35 mouse cellular contexts compared by ENCODE assay signal in the genomic region with DNA sequence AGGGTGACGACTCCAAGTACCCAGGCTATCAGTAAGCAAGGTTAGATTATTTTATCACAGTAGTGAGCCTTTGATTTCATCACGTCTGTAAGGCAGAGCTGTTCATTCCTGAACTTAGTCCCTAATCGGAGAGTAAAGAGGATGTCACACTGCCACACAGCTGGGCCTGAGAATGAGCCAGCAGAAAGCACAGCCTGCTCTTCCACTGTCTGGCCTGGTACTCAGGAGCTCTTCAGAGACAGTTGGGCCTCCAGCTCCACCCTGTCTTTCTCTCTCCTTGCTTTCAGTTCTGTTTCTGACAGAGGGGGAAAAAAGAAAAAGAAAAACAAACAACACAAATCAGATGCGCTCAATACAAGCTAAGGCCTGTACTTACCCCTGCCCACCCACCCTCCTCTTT. TPM values are rescaled to one million over a fixed set of nuclear protein-coding genes. Genes with fewer than 3 reads are reported as not detected.
DNase-seq lines count a peak whose midpoint lies in the region; ATAC-seq and TF ChIP-seq lines count a peak whose summit lies in the region.
"Had no signal": no experiment of that assay in that cellular context is flagged by ENCODE, and none has a peak within 500 bp of the region (broad histone marks: within the 10 kb centered on the region; RNA-seq: fewer than 3 reads in every experiment).

No protein-coding gene starts in this region.

- TF ChIP-seq CTCF in small intestine, adult 2 months (IDR thresholded peaks at IDR 0.05; ENCODE audit: extremely low read depth, insufficient read length, insufficient replicate concordance, low read depth, low read length), result no peak
- TF ChIP-seq CTCF in left cerebral cortex, adult 2 months (IDR thresholded peaks at IDR 0.05), result no peak

- TF ChIP-seq POLR2A in small intestine, adult 2 months (IDR thresholded peaks at IDR 0.05; ENCODE audit: low read depth, low read length), result no peak

- H3K9ac ChIP-seq in intestine, embryonic 16.5 days (ENCODE audit: low read depth, low read length), result no peak overlapping the region
- H3K9ac ChIP-seq in intestine, embryonic 15.5 days, result no peak overlapping the region
- H3K9ac ChIP-seq: embryonic facial prominence, embryonic 13.5 days; forebrain, embryonic 12.5 days; forebrain, embryonic 15.5 days; heart, embryonic 13.5 days; hindbrain, embryonic 14.5 days had no signal

- no peak overlapping the region for H3K4me3 ChIP-seq in intestine, embryonic 16.5 days (ENCODE audit: low read length)
- H3K4me3 ChIP-seq in intestine, embryonic 15.5 days (replicated peaks), result no peak overlapping the region
- H3K4me3 ChIP-seq in small intestine, adult 2 months (ENCODE audit: low read depth, low read length), result no peak overlapping the region
- no peak overlapping the region for H3K4me3 ChIP-seq in left cerebral cortex, adult 2 months
- H3K4me3 ChIP-seq: embryonic facial prominence, embryonic 10.5 days; embryonic facial prominence, embryonic 13.5 days; erythroblast, embryonic 14.5 days; forebrain, embryonic 12.5 days; forebrain, embryonic 15.5 days; heart, adult 2 months; heart, embryonic 10.5 days; heart, embryonic 13.5 days had no signal

- peaks cover 12% of the 10 kb centered on the region for H3K4me1 ChIP-seq in intestine, embryonic 16.5 days (ENCODE audit: control insufficient read depth, insufficient read depth, low read length)
- peaks cover 13% of the 10 kb centered on the region for H3K4me1 ChIP-seq in intestine, embryonic 15.5 days (replicated peaks)
- H3K4me1 ChIP-seq in small intestine, adult 2 months (ENCODE audit: control insufficient read depth, insufficient read depth, insufficient read length, low read length), result peaks cover 24% of the 10 kb centered on the region

- WGBS in intestine, embryonic 16.5 days, result 62% methylated on average over 4 of the region's 4 CpGs
- 73% methylated on average over 4 of the region's 4 CpGs for WGBS in intestine, embryonic 15.5 days
- WGBS in small intestine, adult 2 months, result 39% methylated on average over 4 of the region's 4 CpGs

- peak; percentile 45; the same call in 1 of the 2 replicates for ATAC-seq in intestine, embryonic 16.5 days
- no peak for ATAC-seq in intestine, embryonic 15.5 days
- ATAC-seq in megakaryocyte, adult 5-6 weeks (ENCODE audit: poor library complexity, severe bottlenecking), result peak; percentile 55; the same call in 1 of the 2 replicates
- ATAC-seq: CD4-positive, CD25-positive, alpha-beta regulatory T cell, adult 4 months; forebrain, embryonic 15.5 days; hindbrain, postnatal 0 days; inflammation-experienced regulatory T-cells, adult 6 months had no signal

- intact Hi-C loops in left cerebral cortex, adult 2 months (cut with DNase I), result no loop called here

- no peak overlapping the region for H3K27ac ChIP-seq in intestine, embryonic 16.5 days (ENCODE audit: low read length)
- no peak overlapping the region for H3K27ac ChIP-seq in intestine, embryonic 15.5 days
- H3K27ac ChIP-seq in small intestine, adult 2 months (ENCODE audit: insufficient read depth, low read depth, low read length), result peak overlapping the region; percentile 89
- no peak overlapping the region for H3K27ac ChIP-seq in left cerebral cortex, adult 2 months
- H3K27ac ChIP-seq: embryonic facial prominence, embryonic 10.5 days; embryonic facial prominence, embryonic 13.5 days; forebrain, embryonic 12.5 days; forebrain, embryonic 15.5 days; heart, adult 2 months; heart, embryonic 10.5 days; heart, embryonic 13.5 days; hindbrain, embryonic 14.5 days; hindbrain, postnatal 0 days had no signal

- H3K27me3 ChIP-seq in intestine, embryonic 16.5 days (replicated peaks; ENCODE audit: control insufficient read depth, insufficient read depth, low read length), result peaks cover 14% of the 10 kb centered on the region
- H3K27me3 ChIP-seq in intestine, embryonic 15.5 days (replicated peaks), result peaks cover 30% of the 10 kb centered on the region
- H3K27me3 ChIP-seq in small intestine, adult 2 months (ENCODE audit: control insufficient read depth, insufficient read depth, low read length), result no peaks in the 10 kb centered on the region

- no peak overlapping the region for H3K4me2 ChIP-seq in intestine, embryonic 16.5 days (ENCODE audit: low read depth, low read length)
- H3K4me2 ChIP-seq in intestine, embryonic 15.5 days (replicated peaks), result no peak overlapping the region
- H3K4me2 ChIP-seq: embryonic facial prominence, embryonic 13.5 days; forebrain, embryonic 12.5 days; forebrain, embryonic 15.5 days; heart, embryonic 13.5 days; hindbrain, embryonic 14.5 days had no signal

- no peaks in the 10 kb centered on the region for H3K36me3 ChIP-seq in intestine, embryonic 16.5 days (ENCODE audit: control insufficient read depth, insufficient read depth, low read length)
- no peaks in the 10 kb centered on the region for H3K36me3 ChIP-seq in intestine, embryonic 15.5 days
- H3K36me3 ChIP-seq in small intestine, adult 2 months (ENCODE audit: control insufficient read depth, insufficient read depth, low read length), result peaks cover 11% of the 10 kb centered on the region
- H3K36me3 ChIP-seq: embryonic facial prominence, embryonic 10.5 days; embryonic facial prominence, embryonic 13.5 days; forebrain, embryonic 12.5 days; forebrain, embryonic 15.5 days; heart, embryonic 10.5 days; heart, embryonic 13.5 days had no signal

- no peak for DNase-seq in left cerebral cortex, adult 2 months (ENCODE audit: extremely low spot score in 1 of 2, low spot score in 2 of 2)
- no peak for DNase-seq in adrenal gland, adult 2 months
- DNase-seq: adrenal gland, postnatal 14 days; cerebellum, adult 11 months; cerebellum, adult 2 months; cerebellum, adult 9-11 months; cerebellum, postnatal 36 days; embryo, embryonic 11 days; gastrocnemius, postnatal 14 days; heart, adult 2 months; heart, postnatal 14 days; heart, postnatal 4 days had no signal

- H3K9me3 ChIP-seq in intestine, embryonic 16.5 days (ENCODE audit: control insufficient read depth, low read length), result no peaks in the 10 kb centered on the region
- no peaks in the 10 kb centered on the region for H3K9me3 ChIP-seq in intestine, embryonic 15.5 days
- H3K9me3 ChIP-seq: embryonic facial prominence, embryonic 10.5 days; embryonic facial prominence, embryonic 13.5 days; forebrain, embryonic 12.5 days; forebrain, embryonic 15.5 days; heart, embryonic 10.5 days; heart, embryonic 13.5 days had no signal

RNA-seq across cellular contexts. Expression of a gene that starts 1.5 kb away (rescaled TPM):
- polyA plus RNA-seq in intestine, embryonic 16.5 days (2015; fragmentation: Nextera tagmentation; extraction: Ambion mirVana), result 18.6 and 41.2 TPM in 2 replicates
- polyA plus RNA-seq in intestine, embryonic 15.5 days (2015; fragmentation: Nextera tagmentation; extraction: Ambion mirVana), result 6.9 and 11.1 TPM in 2 replicates
- total RNA-seq in megakaryocyte, adult 5-6 weeks (2015), result 7.3 and 9.0 TPM in 2 replicates
- 3.2 and 6.9 TPM in 2 replicates for total RNA-seq in megakaryocyte, adult 5-6 weeks (2017)
- polyA plus RNA-seq in small intestine, adult 2 months (2012; rRNA removed), result 176 and 892 TPM in 2 replicates
- total RNA-seq in left cerebral cortex, adult 2 months (2021), result 10 to 100 TPM in 1 of 2 experiments, 1 to 10 TPM in 1; 9.1 to 13.0 TPM
- total RNA-seq in adrenal gland, adult 2 months (2021), result 10 to 100 TPM in 1 of 2 experiments, 1 to 10 TPM in 1; 9.3 to 15.9 TPM
- polyA plus RNA-seq in adrenal gland, adult 2 months (2012; rRNA removed), result 8.3 and 11.8 TPM in 2 replicates
- total RNA-seq: granulocyte monocyte progenitor cell, adult 5-6 weeks; MEL had no signal
- polyA plus RNA-seq: CD4-positive, CD25-positive, alpha-beta regulatory T cell, adult 4 months; erythroblast, embryonic 14.5 days; inflammation-experienced regulatory T-cells, adult 6 months had no signal

RNA-seq across cellular contexts. Expression of a gene that starts 13.2 kb away (rescaled TPM):
- 43.9 and 46.5 TPM in 2 replicates for polyA plus RNA-seq in intestine, embryonic 16.5 days (2015; fragmentation: Nextera tagmentation; extraction: Ambion mirVana)
- 44.0 and 45.5 TPM in 2 replicates for polyA plus RNA-seq in intestine, embryonic 15.5 days (2015; fragmentation: Nextera tagmentation; extraction: Ambion mirVana)
- total RNA-seq in megakaryocyte, adult 5-6 weeks (2015), result 0.30 TPM in 1 of 2 replicates, not detected in the other
- 0.37 TPM in 1 of 2 replicates, not detected in the other for total RNA-seq in megakaryocyte, adult 5-6 weeks (2017)
- 36.2 and 56.3 TPM in 2 replicates for polyA plus RNA-seq in small intestine, adult 2 months (2012; rRNA removed)
- 10 to 100 TPM; 87.9 to 92.8 TPM for total RNA-seq in left cerebral cortex, adult 2 months (2021)
- 100 to 1,000 TPM; 103 to 236 TPM for total RNA-seq in adrenal gland, adult 2 months (2021)
- polyA plus RNA-seq in adrenal gland, adult 2 months (2012; rRNA removed), result 127 and 140 TPM in 2 replicates

RNA-seq across cellular contexts. Expression of a gene that starts 28.2 kb away (rescaled TPM):
- polyA plus RNA-seq in intestine, embryonic 16.5 days (2015; fragmentation: Nextera tagmentation; extraction: Ambion mirVana), result 0.07 TPM in 1 of 2 replicates, not detected in the other
- polyA plus RNA-seq in intestine, embryonic 15.5 days (2015; fragmentation: Nextera tagmentation; extraction: Ambion mirVana), result not detected in 2 replicates
- not detected in 2 replicates for total RNA-seq in megakaryocyte, adult 5-6 weeks (2015)
- not detected in 2 replicates for total RNA-seq in megakaryocyte, adult 5-6 weeks (2017)
- not detected in 2 replicates for polyA plus RNA-seq in small intestine, adult 2 months (2012; rRNA removed)
- not detected for total RNA-seq in left cerebral cortex, adult 2 months (2021)
- not detected for total RNA-seq in adrenal gland, adult 2 months (2021)
- polyA plus RNA-seq in adrenal gland, adult 2 months (2012; rRNA removed), result not detected in 2 replicates
- total RNA-seq: adrenal gland, adult 18-20 months; adrenal gland, postnatal 14 days; adrenal gland, postnatal 4 days; gastrocnemius, postnatal 14 days; granulocyte monocyte progenitor cell, adult 5-6 weeks; heart, adult 2 months; heart, postnatal 14 days; heart, postnatal 4 days; hindbrain, postnatal 0 days; MEL had no signal
- polyA plus RNA-seq: C2C12; CD4-positive, CD25-positive, alpha-beta regulatory T cell, adult 4 months; cerebellum, adult 2 months; cortical plate, adult 2 months; embryonic facial prominence, embryonic 10.5 days; embryonic facial prominence, embryonic 13.5 days; erythroblast, embryonic 14.5 days; forebrain, embryonic 12.5 days; heart, adult 2 months; heart, embryonic 10.5 days; heart, embryonic 13.5 days; heart, embryonic 16.5 days; hindbrain, embryonic 11.5 days; hindbrain, embryonic 14.5 days; hindbrain, postnatal 0 days; inflammation-experienced regulatory T-cells, adult 6 months had no signal

RNA-seq across cellular contexts. Expression of a gene that starts 41.6 kb away (rescaled TPM):
- polyA plus RNA-seq in intestine, embryonic 16.5 days (2015; fragmentation: Nextera tagmentation; extraction: Ambion mirVana), result 2.1 and 2.6 TPM in 2 replicates
- 2.2 and 2.5 TPM in 2 replicates for polyA plus RNA-seq in intestine, embryonic 15.5 days (2015; fragmentation: Nextera tagmentation; extraction: Ambion mirVana)
- 0.07 TPM in 1 of 2 replicates, not detected in the other for total RNA-seq in megakaryocyte, adult 5-6 weeks (2015)
- not detected in 2 replicates for total RNA-seq in megakaryocyte, adult 5-6 weeks (2017)
- polyA plus RNA-seq in small intestine, adult 2 months (2012; rRNA removed), result 0.88 and 2.6 TPM in 2 replicates
- 1 to 10 TPM; 2.3 to 2.4 TPM for total RNA-seq in left cerebral cortex, adult 2 months (2021)
- total RNA-seq in adrenal gland, adult 2 months (2021), result under 1 TPM; 0.07 to 0.14 TPM
- 0.46 and 0.48 TPM in 2 replicates for polyA plus RNA-seq in adrenal gland, adult 2 months (2012; rRNA removed)
- total RNA-seq: gastrocnemius, postnatal 14 days; granulocyte monocyte progenitor cell, adult 5-6 weeks; heart, adult 2 months had no signal
- polyA plus RNA-seq: C2C12; erythroblast, embryonic 14.5 days had no signal
